Mouse (Mus musculus): ENCODE measurements around the gene Snx29. TPM values are rescaled to one million over a fixed set of nuclear protein-coding genes. Genes with fewer than 3 reads are reported as not detected.

Snx29 gene
- polyA plus RNA-seq, 1 experiment from 2014 or later: 9.5 TPM

- WGBS: 82% methylated on average over 8 of the region's 8 CpGs
- ATAC-seq (ENCODE audit: insufficient number of reproducible peaks, low FRiP score, low TSS enrichment, low read depth): no peak
- no peak overlapping the region for H3K9ac ChIP-seq (ENCODE audit: low read length)
Measured at GRCm38 (mm10) chr16:11583941-11584639, 261.4 kb downstream of the Snx29 start.

GRCm38 (mm10) chr16:11588689-11589088, 266.0 kb downstream of the Snx29 start:
- Histone ChIP-seq H3K4me1 (ENCODE audit: control insufficient read depth, insufficient read depth, low read length) (no peaks in the 10 kb centered on the region), H3K4me3 (ENCODE audit: low read depth, low read length) (no peak overlapping the region), H3K27me3 (ENCODE audit: control insufficient read depth, insufficient read depth, low read length) (no peaks in the 10 kb centered on the region), H3K9ac (ENCODE audit: low read length) (no peak overlapping the region), H3K9me3 (ENCODE audit: control insufficient read depth, low read length) (no peaks in the 10 kb centered on the region), H3K4me2 (ENCODE audit: low read depth, severe bottlenecking) (no peak overlapping the region), H3K27ac (replicated peaks; ENCODE audit: low read depth, low read length) (no peak overlapping the region), H3K36me3 (ENCODE audit: control insufficient read depth, insufficient read depth, low read length) (no peaks in the 10 kb centered on the region)
- ATAC-seq (ENCODE audit: insufficient number of reproducible peaks, low FRiP score, low TSS enrichment, low read depth) (no peak), DNase-seq (ENCODE audit: low spot score) (no peak)

More at GRCm38 (mm10) chr16:11583941-11584639, 261.4 kb downstream of the Snx29 start:
- Histone ChIP-seq H3K4me1 (ENCODE audit: control insufficient read depth, insufficient read depth, low read length) (no peaks in the 10 kb centered on the region), H3K27me3 (ENCODE audit: control insufficient read depth, insufficient read depth, low read length) (no peaks in the 10 kb centered on the region), H3K36me3 (ENCODE audit: control insufficient read depth, insufficient read depth, low read length) (no peaks in the 10 kb centered on the region), H3K4me3 (ENCODE audit: low read depth, low read length) (no peak overlapping the region), H3K4me2 (ENCODE audit: low read depth, severe bottlenecking) (no peak overlapping the region), H3K9me3 (ENCODE audit: control insufficient read depth, low read length) (no peaks in the 10 kb centered on the region), H3K27ac (replicated peaks; ENCODE audit: low read depth, low read length) (no peak overlapping the region)
- DNase-seq (ENCODE audit: low spot score): no peak

- Histone ChIP-seq H3K9ac (ENCODE audit: low read length) (no peak overlapping the region), H3K4me2 (ENCODE audit: low read depth, severe bottlenecking) (no peak overlapping the region), H3K27me3 (ENCODE audit: control insufficient read depth, insufficient read depth, low read length) (no peaks in the 10 kb centered on the region), H3K9me3 (ENCODE audit: control insufficient read depth, low read length) (no peaks in the 10 kb centered on the region), H3K27ac (replicated peaks; ENCODE audit: low read depth, low read length) (no peak overlapping the region), H3K4me3 (ENCODE audit: low read depth, low read length) (no peak overlapping the region), H3K4me1 (ENCODE audit: control insufficient read depth, insufficient read depth, low read length) (no peaks in the 10 kb centered on the region), H3K36me3 (ENCODE audit: control insufficient read depth, insufficient read depth, low read length) (no peaks in the 10 kb centered on the region)
- ATAC-seq (ENCODE audit: insufficient number of reproducible peaks, low FRiP score, low TSS enrichment, low read depth) (no peak), DNase-seq (ENCODE audit: low spot score) (no peak)
- 51% methylated on average over 2 of the region's 2 CpGs for WGBS
Measured at GRCm38 (mm10) chr16:11589336-11589735, 266.6 kb downstream of the Snx29 start.

GRCm38 (mm10) chr16:11589782-11590695, 267.3 kb downstream of the Snx29 start:
- H3K36me3 ChIP-seq (ENCODE audit: control insufficient read depth, insufficient read depth, low read length): no peaks in the 10 kb centered on the region
- no peak overlapping the region for H3K27ac ChIP-seq (replicated peaks; ENCODE audit: low read depth, low read length)
- 81% methylated on average over 10 of the region's 10 CpGs for WGBS

GRCm38 (mm10) chr16:11596599-11596998, 273.9 kb downstream of the Snx29 start:
- Histone ChIP-seq H3K4me2 (ENCODE audit: low read depth, severe bottlenecking) (no peak overlapping the region), H3K27me3 (ENCODE audit: control insufficient read depth, insufficient read depth, low read length) (no peaks in the 10 kb centered on the region), H3K4me1 (ENCODE audit: control insufficient read depth, insufficient read depth, low read length) (peaks cover 3% of the 10 kb centered on the region; the same call in 1 of the 2 replicates), H3K36me3 (ENCODE audit: control insufficient read depth, insufficient read depth, low read length) (no peaks in the 10 kb centered on the region), H3K4me3 (ENCODE audit: low read depth, low read length) (no peak overlapping the region), H3K9me3 (ENCODE audit: control insufficient read depth, low read length) (no peaks in the 10 kb centered on the region), H3K9ac (ENCODE audit: low read length) (no peak overlapping the region), H3K27ac (replicated peaks; ENCODE audit: low read depth, low read length) (no peak overlapping the region)
- ATAC-seq (ENCODE audit: insufficient number of reproducible peaks, low FRiP score, low TSS enrichment, low read depth): no peak
- no peak for DNase-seq (ENCODE audit: low spot score)
- WGBS: 82% methylated on average over 3 of the region's 3 CpGs

More at GRCm38 (mm10) chr16:11589782-11590695, 267.3 kb downstream of the Snx29 start:
- H3K27me3 ChIP-seq (ENCODE audit: control insufficient read depth, insufficient read depth, low read length): no peaks in the 10 kb centered on the region
- H3K4me1 ChIP-seq (ENCODE audit: control insufficient read depth, insufficient read depth, low read length): no peaks in the 10 kb centered on the region
- H3K9me3 ChIP-seq (ENCODE audit: control insufficient read depth, low read length): no peaks in the 10 kb centered on the region
- ATAC-seq (ENCODE audit: insufficient number of reproducible peaks, low FRiP score, low TSS enrichment, low read depth) (no peak), DNase-seq (ENCODE audit: low spot score) (no peak)
- no peak overlapping the region for H3K9ac ChIP-seq (ENCODE audit: low read length)
- no peak overlapping the region for H3K4me2 ChIP-seq (ENCODE audit: low read depth, severe bottlenecking)
- no peak overlapping the region for H3K4me3 ChIP-seq (ENCODE audit: low read depth, low read length)

- no peak overlapping the region; the same call in 1 of the 2 replicates for H3K27ac ChIP-seq (replicated peaks; ENCODE audit: low read depth, low read length)
- no peaks in the 10 kb centered on the region for H3K9me3 ChIP-seq (ENCODE audit: control insufficient read depth, low read length)
- DNase-seq (ENCODE audit: low spot score): peak; percentile 25
- H3K4me2 ChIP-seq (ENCODE audit: low read depth, severe bottlenecking): no peak overlapping the region
- peaks cover 3% of the 10 kb centered on the region; the same call in 1 of the 2 replicates for H3K4me1 ChIP-seq (ENCODE audit: control insufficient read depth, insufficient read depth, low read length)
- no peaks in the 10 kb centered on the region for H3K27me3 ChIP-seq (ENCODE audit: control insufficient read depth, insufficient read depth, low read length)
- 44% methylated on average over 7 of the region's 7 CpGs for WGBS
- H3K36me3 ChIP-seq (ENCODE audit: control insufficient read depth, insufficient read depth, low read length): no peaks in the 10 kb centered on the region
- H3K9ac ChIP-seq (ENCODE audit: low read length): no peak overlapping the region
- ATAC-seq (ENCODE audit: insufficient number of reproducible peaks, low FRiP score, low TSS enrichment, low read depth): no peak
- no peak overlapping the region for H3K4me3 ChIP-seq (ENCODE audit: low read depth, low read length)
Measured at GRCm38 (mm10) chr16:11597769-11598168, 275.1 kb downstream of the Snx29 start.

DNA sequence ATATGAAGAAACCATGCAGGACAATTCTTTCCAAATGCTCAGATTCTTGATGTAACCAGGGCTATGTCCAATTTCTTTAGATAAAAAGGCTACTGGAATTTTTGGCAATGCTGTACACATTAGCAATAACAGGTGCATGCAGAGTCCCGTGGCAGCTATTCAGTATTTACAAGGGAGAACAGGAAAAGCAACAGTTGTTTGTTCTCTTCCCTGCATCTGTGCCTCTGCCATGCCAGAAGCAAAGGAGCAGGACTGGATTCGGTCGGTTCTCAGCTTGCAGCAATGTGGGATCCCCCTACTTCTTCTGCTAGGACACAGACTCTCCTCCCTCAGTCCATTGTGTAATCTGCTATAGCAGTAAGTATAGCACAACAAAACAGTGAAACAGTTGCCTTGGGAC, 276.8 kb downstream of the Snx29 start:
- Histone ChIP-seq H3K27me3 (ENCODE audit: control insufficient read depth, insufficient read depth, low read length) (no peaks in the 10 kb centered on the region), H3K4me2 (ENCODE audit: low read depth, severe bottlenecking) (no peak overlapping the region), H3K9ac (ENCODE audit: low read length) (no peak overlapping the region), H3K9me3 (ENCODE audit: control insufficient read depth, low read length) (no peaks in the 10 kb centered on the region), H3K4me3 (ENCODE audit: low read depth, low read length) (no peak overlapping the region), H3K36me3 (ENCODE audit: control insufficient read depth, insufficient read depth, low read length) (no peaks in the 10 kb centered on the region), H3K27ac (replicated peaks; ENCODE audit: low read depth, low read length) (no peak overlapping the region), H3K4me1 (ENCODE audit: control insufficient read depth, insufficient read depth, low read length) (peaks cover 3% of the 10 kb centered on the region; the same call in 1 of the 2 replicates)
- no peak for DNase-seq (ENCODE audit: low spot score)
- no peak for ATAC-seq (ENCODE audit: insufficient number of reproducible peaks, low FRiP score, low TSS enrichment, low read depth)
- 73% methylated on average over 3 of the region's 3 CpGs for WGBS

- Histone ChIP-seq H3K4me3 (ENCODE audit: low read depth, low read length) (no peak overlapping the region), H3K9ac (ENCODE audit: low read length) (no peak overlapping the region), H3K4me1 (ENCODE audit: control insufficient read depth, insufficient read depth, low read length) (peaks cover 3% of the 10 kb centered on the region; the same call in 1 of the 2 replicates), H3K4me2 (ENCODE audit: low read depth, severe bottlenecking) (no peak overlapping the region), H3K27me3 (ENCODE audit: control insufficient read depth, insufficient read depth, low read length) (no peaks in the 10 kb centered on the region), H3K27ac (replicated peaks; ENCODE audit: low read depth, low read length) (no peak overlapping the region), H3K9me3 (ENCODE audit: control insufficient read depth, low read length) (no peaks in the 10 kb centered on the region), H3K36me3 (ENCODE audit: control insufficient read depth, insufficient read depth, low read length) (no peaks in the 10 kb centered on the region)
- no peak for DNase-seq (ENCODE audit: low spot score)
- ATAC-seq (ENCODE audit: insufficient number of reproducible peaks, low FRiP score, low TSS enrichment, low read depth): no peak
- WGBS: 89% methylated on average over 1 of the region's 1 CpGs
Measured at GRCm38 (mm10) chr16:11601336-11602082, 278.8 kb downstream of the Snx29 start.

All from limb, embryonic 11.5 days (tissue).